Mouse (Mus musculus) C2C12 (cell line): ENCODE results near the gene Jpt2. TPM values are rescaled to one million over a fixed set of nuclear protein-coding genes. Genes with fewer than 3 reads are reported as not detected.

ENCODE experiments used
- H3K27me3 ChIP-seq: one replicate; pipeline ENCODE4 v1.6.1; 2011; ENCODE audit not compliant: control insufficient read depth, insufficient read depth, insufficient read length
- H3K36me3 ChIP-seq: one replicate; pipeline ENCODE4 v1.6.1; 2011; ENCODE audit not compliant: control insufficient read depth, insufficient read depth
- H3K4me3 ChIP-seq: one replicate; pipeline ENCODE4 v1.5.1; 2011; ENCODE audit warnings: mild to moderate bottlenecking, control low read depth; ENCODE audit not compliant: poor library complexity, insufficient read depth, severe bottlenecking
- H3K79me2 ChIP-seq: one replicate; pipeline ENCODE4 v1.6.1; 2011; ENCODE audit not compliant: control insufficient read depth, insufficient read depth
- H3K79me3 ChIP-seq: one replicate; pipeline ENCODE4 v1.6.1; 2011; ENCODE audit warnings: low read depth, control low read depth
- H3ac ChIP-seq: one replicate; pipeline ENCODE3; 2011; ENCODE audit warnings: low read depth; ENCODE audit not compliant: control insufficient read depth, insufficient read length
- CEBPB ChIP-seq: IDR thresholded peaks from one replicate; pipeline ENCODE4 v1.6.1; 2011; ENCODE audit warnings: low read depth, mild to moderate bottlenecking, control low read depth, moderate library complexity
- CTCF ChIP-seq: IDR thresholded peaks from one replicate; pipeline ENCODE4 v1.5.1; 2011; ENCODE audit not compliant: control insufficient read depth, insufficient read depth, insufficient read length
- FOSL1 ChIP-seq: IDR thresholded peaks from one replicate; pipeline ENCODE4 v1.8.0; 2011; ENCODE audit warnings: mild to moderate bottlenecking, low read length; ENCODE audit not compliant: poor library complexity, insufficient read depth, severe bottlenecking
- MAX ChIP-seq: IDR thresholded peaks from one replicate; pipeline ENCODE4 v1.6.1; 2011; ENCODE audit warnings: mild to moderate bottlenecking, control low read depth
- MYOD1 ChIP-seq: IDR thresholded peaks from one replicate; pipeline ENCODE4 v1.6.1; 2011; ENCODE audit warnings: low read depth; ENCODE audit not compliant: control insufficient read depth, insufficient read length
- MYOG ChIP-seq: IDR thresholded peaks from one replicate; pipeline ENCODE4 v1.6.1; 2011; ENCODE audit not compliant: control insufficient read depth, insufficient read length; ENCODE audit errors: extremely low read depth
- USF1 ChIP-seq: IDR thresholded peaks from one replicate; pipeline ENCODE4 v1.6.1; 2011; ENCODE audit warnings: low read depth, mild to moderate bottlenecking, control low read depth, moderate library complexity
- polyA plus RNA-seq: library from polyadenylated mRNA; unstranded; fragments of >200 nt; fragmentation: generic; extraction: Trizol; gene quantifications from one replicate; pipeline ENCODE4 v1.2.1, GENCODE M21; 2012; ENCODE audit warnings: missing spikeins

Gene Jpt2
- polyA plus RNA-seq, 1 experiment: 57.4 TPM

GRCm38 (mm10) chr17:24933163-24933562 is 27.3 kb downstream of the Jpt2 start:
- peaks cover 68% of the 10 kb centered on the region for H3K79me3 ChIP-seq
- H3K4me3 ChIP-seq: no peak overlapping the region
- TF ChIP-seq CTCF (no peak), MYOD1 (no peak), CEBPB (no peak), MAX (no peak), FOSL1 (no peak), MYOG (no peak), USF1 (no peak)
- peaks cover 18% of the 10 kb centered on the region for H3K36me3 ChIP-seq
- H3ac ChIP-seq: no peak overlapping the region
- H3K79me2 ChIP-seq: peaks cover 86% of the 10 kb centered on the region
- no peaks in the 10 kb centered on the region for H3K27me3 ChIP-seq

- Histone ChIP-seq H3K79me2 (peaks cover 94% of the 10 kb centered on the region), H3K27me3 (no peaks in the 10 kb centered on the region), H3K36me3 (peaks cover 18% of the 10 kb centered on the region), H3K4me3 (no peak overlapping the region), H3ac (no peak overlapping the region), H3K79me3 (peaks cover 73% of the 10 kb centered on the region)
- TF ChIP-seq USF1 (no peak), MAX (no peak), MYOG (no peak), CTCF (no peak), FOSL1 (no peak), MYOD1 (no peak), CEBPB (no peak)
Observed at GRCm38 (mm10) chr17:24932431-24932830, 28.1 kb downstream of the Jpt2 start.

- H3K79me2 ChIP-seq: peaks cover 87% of the 10 kb centered on the region
- peaks cover 64% of the 10 kb centered on the region for H3K79me3 ChIP-seq
- TF ChIP-seq FOSL1 (peak; percentile 15), MYOD1 (no peak), CEBPB (peak; percentile 33), MAX (no peak), CTCF (no peak), MYOG (no peak), USF1 (no peak)
- H3K36me3 ChIP-seq: peaks cover 45% of the 10 kb centered on the region
- no peak overlapping the region for H3K4me3 ChIP-seq
- H3ac ChIP-seq: no peak overlapping the region
- no peaks in the 10 kb centered on the region for H3K27me3 ChIP-seq
Observed at GRCm38 (mm10) chr17:24929506-24929905, 31.0 kb downstream of the Jpt2 start.

- TF ChIP-seq CEBPB: no peak
- Histone ChIP-seq H3K79me2 (peaks cover 24% of the 10 kb centered on the region), H3K79me3 (peaks cover 19% of the 10 kb centered on the region), H3K27me3 (no peaks in the 10 kb centered on the region), H3K36me3 (peaks cover 82% of the 10 kb centered on the region), H3K4me3 (no peak overlapping the region), H3ac (no peak overlapping the region)
Observed at GRCm38 (mm10) chr17:24923246-24923645, 37.2 kb downstream of the Jpt2 start.

- H3K4me3 ChIP-seq: no peak overlapping the region
- H3K27me3 ChIP-seq: no peaks in the 10 kb centered on the region
- no peak overlapping the region for H3ac ChIP-seq
- no peaks in the 10 kb centered on the region for H3K79me3 ChIP-seq
- no peak for TF ChIP-seq MAX
- no peak for TF ChIP-seq FOSL1
- no peak for TF ChIP-seq CTCF
- no peak for TF ChIP-seq USF1
- TF ChIP-seq MYOD1: no peak
- no peak for TF ChIP-seq MYOG
- no peak for TF ChIP-seq CEBPB
- H3K36me3 ChIP-seq: peaks cover 79% of the 10 kb centered on the region
- H3K79me2 ChIP-seq: no peaks in the 10 kb centered on the region
Observed at GRCm38 (mm10) chr17:24913984-24914383, 46.5 kb downstream of the Jpt2 start.

- H3K4me3 ChIP-seq: no peak overlapping the region
- H3ac ChIP-seq: no peak overlapping the region
- peaks cover 85% of the 10 kb centered on the region for H3K36me3 ChIP-seq
- H3K27me3 ChIP-seq: no peaks in the 10 kb centered on the region
- H3K79me2 ChIP-seq: no peaks in the 10 kb centered on the region
- TF ChIP-seq USF1: no peak
- no peak for TF ChIP-seq MYOG
- TF ChIP-seq FOSL1: no peak
- TF ChIP-seq MAX: no peak
- no peak for TF ChIP-seq CEBPB
- no peak for TF ChIP-seq MYOD1
- no peak for TF ChIP-seq CTCF
- H3K79me3 ChIP-seq: no peaks in the 10 kb centered on the region
Observed at GRCm38 (mm10) chr17:24907591-24907990, 52.9 kb downstream of the Jpt2 start.
